Mouse (Mus musculus) spleen, adult 2 months (tissue): ENCODE data around the gene Gm28035. TPM values are rescaled to one million over a fixed set of nuclear protein-coding genes. Genes with fewer than 3 reads are reported as not detected.
A peak's percentile ranks its signal among the peaks of the same experiment; 100 is the strongest.

Source experiments
- DNase-seq, 2 experiments: peaks; one replicate each; pipeline versions ENCODE4 v3.0.0 to v3.0.0-alpha.2; 2012 to 2021; ENCODE audit warnings: low spot score in 2 of 2, low read depth in 1 of 2
- H3K27ac ChIP-seq: fragments of 200-500 bp; 2 replicates; pipeline ENCODE4 v1.5.1; 2012; ENCODE audit warnings: low read length, inconsistent platforms; ENCODE audit not compliant: insufficient read depth
- H3K27me3 ChIP-seq: fragments of 200-500 bp; 2 replicates; pipeline ENCODE4 v1.6.1; 2012; ENCODE audit warnings: mild to moderate bottlenecking, moderate library complexity, low read length, inconsistent platforms; ENCODE audit not compliant: control insufficient read depth, insufficient read depth
- H3K36me3 ChIP-seq: fragments of 200-500 bp; 2 replicates; pipeline ENCODE4 v1.6.1; 2012; ENCODE audit warnings: mild to moderate bottlenecking, low read length, inconsistent platforms; ENCODE audit not compliant: control insufficient read depth, insufficient read depth
- H3K4me1 ChIP-seq: fragments of 200-500 bp; 2 replicates; pipeline ENCODE4 v1.6.1; 2011; ENCODE audit warnings: inconsistent platforms; ENCODE audit not compliant: control insufficient read depth, insufficient read depth, insufficient read length
- H3K4me3 ChIP-seq: fragments of 200-500 bp; 2 replicates; pipeline ENCODE4 v1.5.1; 2011; ENCODE audit warnings: mild to moderate bottlenecking, inconsistent platforms; ENCODE audit not compliant: insufficient read depth, insufficient read length; ENCODE audit errors: extremely low read depth
- CTCF ChIP-seq: fragments of 200-500 bp; IDR thresholded peaks from 2 replicates; pipeline ENCODE4 v1.5.1; 2011; ENCODE audit warnings: mild to moderate bottlenecking, inconsistent platforms; ENCODE audit not compliant: insufficient read depth, insufficient read length, insufficient replicate concordance; ENCODE audit errors: extremely low read depth
- POLR2A ChIP-seq: fragments of 200-500 bp; IDR thresholded peaks from 2 replicates; pipeline ENCODE4 v1.6.1; 2011; ENCODE audit warnings: low read depth, low read length, inconsistent platforms
- WGBS: fragments of 180-500 bp; shearing (Covaris S2); methylation state at CpG from one replicate; pipeline ENCODE4 v1.1.7; 2018; 5-methylcytosine and 5-hydroxymethylcytosine counted together
- polyA plus RNA-seq: library from polyadenylated mRNA; depleted of rRNA; stranded (reverse); fragments of >200 nt; gene quantifications from 2 replicates; pipeline ENCODE4 v1.2.3, GENCODE M21; 2012

Gm28035 gene
- polyA plus RNA-seq, 1 experiment: 6.0 TPM

GRCm38 (mm10) chr2:30244595-30245178 is 4.3 kb downstream of the Gm28035 start:
- H3K4me1 ChIP-seq: peaks cover 28% of the 10 kb centered on the region; the same call in 1 of the 2 replicates
- no peaks in the 10 kb centered on the region for H3K27me3 ChIP-seq
- no peak for DNase-seq
- H3K27ac ChIP-seq: peak overlapping the region; percentile 28; the same call in 1 of the 2 replicates
- H3K4me3 ChIP-seq: no peak overlapping the region
- TF ChIP-seq POLR2A: no peak
- TF ChIP-seq CTCF: no peak
- peaks cover 10% of the 10 kb centered on the region for H3K36me3 ChIP-seq
- 86% methylated on average over 7 of the region's 7 CpGs for WGBS

GRCm38 (mm10) chr2:30247036-30247435 is 6.7 kb downstream of the Gm28035 start:
- Histone ChIP-seq H3K27ac (peak overlapping the region; percentile 59), H3K4me3 (no peak overlapping the region), H3K36me3 (peaks cover 4% of the 10 kb centered on the region), H3K4me1 (peaks cover 40% of the 10 kb centered on the region; the same call in 1 of the 2 replicates), H3K27me3 (no peaks in the 10 kb centered on the region)
- DNase-seq: no peak
- WGBS: 93% methylated on average over 5 of the region's 5 CpGs
- TF ChIP-seq POLR2A: no peak
- TF ChIP-seq CTCF: no peak

- WGBS: 79% methylated on average over 4 of the region's 4 CpGs
- H3K27me3 ChIP-seq: no peaks in the 10 kb centered on the region
- DNase-seq: no peak
- TF ChIP-seq CTCF: no peak
- TF ChIP-seq POLR2A: no peak
- H3K27ac ChIP-seq: 0 out of 2 replicates have a peak overlapping the region, but pooled peaks have one; percentile 12
- no peak overlapping the region for H3K4me3 ChIP-seq
- peaks cover 4% of the 10 kb centered on the region for H3K36me3 ChIP-seq
- peaks cover 44% of the 10 kb centered on the region; the same call in 1 of the 2 replicates for H3K4me1 ChIP-seq
These were observed 7.3 kb downstream of the Gm28035 start for GRCm38 (mm10) chr2:30247681-30248080.

DNA sequence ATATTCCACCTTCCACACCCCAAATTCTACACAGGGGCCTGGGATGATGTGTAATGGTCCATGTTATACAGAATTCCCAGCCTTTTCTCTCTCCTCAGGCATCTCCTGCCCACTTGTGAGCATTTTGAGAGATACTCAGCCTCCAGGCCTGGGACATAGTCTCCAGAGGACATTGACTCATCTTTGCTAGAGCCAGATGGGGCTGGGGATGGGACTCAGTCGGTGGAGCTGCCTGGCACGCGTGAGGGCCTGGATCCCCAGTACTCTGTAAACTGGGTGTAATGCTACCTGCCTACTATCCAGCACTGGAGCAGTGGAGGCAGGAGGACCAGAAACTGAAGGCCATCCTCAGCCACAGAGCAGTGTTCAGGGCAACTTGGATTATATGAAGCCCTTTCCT is 8.8 kb downstream of the Gm28035 start:
- TF ChIP-seq POLR2A: no peak
- no peak for TF ChIP-seq CTCF
- H3K4me1 ChIP-seq: peaks cover 56% of the 10 kb centered on the region; the same call in 1 of the 2 replicates
- peak overlapping the region; percentile 46 for H3K27ac ChIP-seq

GRCm38 (mm10) chr2:30250166-30251128 is 10.1 kb downstream of the Gm28035 start:
- 85% methylated on average over 10 of the region's 10 CpGs for WGBS
- no peak overlapping the region for H3K4me3 ChIP-seq
- TF ChIP-seq CTCF: no peak
- no peak for TF ChIP-seq POLR2A
- peak overlapping the region; percentile 52 for H3K27ac ChIP-seq
- H3K4me1 ChIP-seq: peaks cover 55% of the 10 kb centered on the region; the same call in 1 of the 2 replicates
- H3K36me3 ChIP-seq: peaks cover 5% of the 10 kb centered on the region
- no peaks in the 10 kb centered on the region for H3K27me3 ChIP-seq
- DNase-seq: no peak

More for the DNA sequence above, 8.8 kb downstream of the Gm28035 start:
- 94% methylated on average over 3 of the region's 3 CpGs for WGBS
- DNase-seq: no peak
- peaks cover 1% of the 10 kb centered on the region for H3K36me3 ChIP-seq
- H3K27me3 ChIP-seq: no peaks in the 10 kb centered on the region
- no peak overlapping the region for H3K4me3 ChIP-seq

DNA sequence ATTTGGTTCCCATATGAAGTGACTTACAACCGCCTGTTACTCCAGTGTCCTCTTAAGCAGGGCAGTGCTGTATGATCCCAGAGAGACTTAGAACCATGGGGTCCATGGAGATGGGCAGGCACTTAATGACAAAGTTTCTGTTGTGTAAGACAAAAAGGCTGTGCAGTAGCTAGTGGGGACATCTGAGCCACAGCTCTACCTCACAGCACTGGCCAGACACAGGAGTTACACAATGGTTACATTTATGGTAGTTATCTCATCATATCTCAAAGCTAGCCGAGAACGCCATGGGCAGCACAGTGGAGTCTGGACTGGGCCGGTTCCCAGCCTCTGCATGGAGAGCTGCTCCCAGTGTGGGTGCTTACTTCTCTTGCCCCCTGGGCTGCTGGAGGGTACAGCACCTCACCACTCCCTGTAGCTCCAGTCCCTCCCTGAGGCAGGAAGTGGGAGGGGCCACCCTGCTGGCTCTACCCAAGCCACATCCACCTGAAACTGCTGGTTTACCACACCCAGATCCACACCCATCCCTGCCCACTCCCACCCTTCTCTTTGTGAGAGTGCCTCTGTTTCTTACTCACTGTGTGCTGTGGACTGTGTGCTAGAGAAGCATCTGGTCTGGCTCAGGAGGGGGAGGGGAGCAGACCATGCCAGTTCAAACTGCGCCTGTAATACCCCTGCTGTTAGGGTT is 11.2 kb downstream of the Gm28035 start:
- TF ChIP-seq CTCF: no peak
- peak; percentile 33; the same call in 1 of the 2 replicates for TF ChIP-seq POLR2A
- H3K27me3 ChIP-seq: no peaks in the 10 kb centered on the region
- H3K27ac ChIP-seq: peak overlapping the region; percentile 91
- 43% methylated on average over 5 of the region's 5 CpGs for WGBS
- peaks cover 45% of the 10 kb centered on the region; the same call in 1 of the 2 replicates for H3K4me1 ChIP-seq
- DNase-seq: peak; percentile 52 to 80
- peaks cover 16% of the 10 kb centered on the region for H3K36me3 ChIP-seq
- no peak overlapping the region for H3K4me3 ChIP-seq
